Mouse (Mus musculus): ENCODE measurements at regions not wholly inside any gene's neighbourhood (a gene's known extent, or its start where the extent isn't known, plus 50 kb on each side); places are given as distances from the start of the nearest gene placed in this dataset.
A peak's percentile ranks its signal among the peaks of the same experiment; 100 is the strongest.

- Histone ChIP-seq H3K4me1 (ENCODE audit: control insufficient read depth, insufficient read depth, low read depth, low read length) (no peaks in the 10 kb centered on the region), H3K4me3 (ENCODE audit: low read length) (no peak overlapping the region), H3K4me2 (ENCODE audit: low read length) (no peak overlapping the region), H3K27me3 (replicated peaks; ENCODE audit: control insufficient read depth, insufficient read depth, low read length) (no peaks in the 10 kb centered on the region), H3K36me3 (ENCODE audit: control insufficient read depth, insufficient read depth, low read length) (no peaks in the 10 kb centered on the region), H3K27ac (ENCODE audit: low read depth, low read length) (no peak overlapping the region), H3K9ac (ENCODE audit: low read depth, low read length) (no peak overlapping the region), H3K9me3 (ENCODE audit: control insufficient read depth, low read length) (no peaks in the 10 kb centered on the region)
- 93% methylated on average over 1 of the region's 1 CpGs for WGBS
- no peak for ATAC-seq
Measured at GRCm38 (mm10) chr5:49909483-49909882, 149.3 kb downstream of the Adgra3 start.

GRCm38 (mm10) chr5:49896106-49896505 is 162.7 kb downstream of the Adgra3 start:
- ATAC-seq: no peak
- Histone ChIP-seq H3K9ac (ENCODE audit: low read depth, low read length) (no peak overlapping the region), H3K9me3 (ENCODE audit: control insufficient read depth, low read length) (no peaks in the 10 kb centered on the region), H3K4me3 (ENCODE audit: low read length) (no peak overlapping the region), H3K4me2 (ENCODE audit: low read length) (no peak overlapping the region), H3K27me3 (replicated peaks; ENCODE audit: control insufficient read depth, insufficient read depth, low read length) (no peaks in the 10 kb centered on the region), H3K27ac (ENCODE audit: low read depth, low read length) (no peak overlapping the region), H3K4me1 (ENCODE audit: control insufficient read depth, insufficient read depth, low read depth, low read length) (no peaks in the 10 kb centered on the region), H3K36me3 (ENCODE audit: control insufficient read depth, insufficient read depth, low read length) (no peaks in the 10 kb centered on the region)
- 86% methylated on average over 5 of the region's 5 CpGs for WGBS

DNA sequence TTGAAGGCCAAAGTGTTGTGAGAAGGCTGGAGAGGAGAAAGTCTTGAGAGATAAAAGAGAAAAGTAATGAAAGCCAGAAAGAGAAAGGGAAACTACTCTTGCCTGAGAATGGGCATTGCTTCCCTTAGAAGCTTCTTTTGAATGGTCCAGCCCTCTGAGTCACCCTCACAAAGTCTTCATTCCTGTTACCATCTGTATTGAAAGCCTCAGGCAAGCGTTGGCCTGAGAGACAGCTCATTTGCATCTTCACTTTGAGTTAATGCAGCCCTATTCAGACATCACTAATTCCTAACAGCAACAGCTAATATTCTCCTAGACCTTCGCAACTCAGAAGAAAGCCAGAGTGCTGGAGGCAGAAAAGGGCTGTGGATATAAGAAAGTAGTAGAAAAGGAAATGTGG is 178.4 kb downstream of the Adgra3 start:
- Histone ChIP-seq H3K27ac (ENCODE audit: low read depth, low read length) (no peak overlapping the region), H3K4me3 (ENCODE audit: low read length) (no peak overlapping the region), H3K9ac (ENCODE audit: low read depth, low read length) (no peak overlapping the region), H3K36me3 (ENCODE audit: control insufficient read depth, insufficient read depth, low read length) (no peaks in the 10 kb centered on the region), H3K27me3 (replicated peaks; ENCODE audit: control insufficient read depth, insufficient read depth, low read length) (no peaks in the 10 kb centered on the region), H3K9me3 (ENCODE audit: control insufficient read depth, low read length) (no peaks in the 10 kb centered on the region), H3K4me1 (ENCODE audit: control insufficient read depth, insufficient read depth, low read depth, low read length) (no peaks in the 10 kb centered on the region), H3K4me2 (ENCODE audit: low read length) (no peak overlapping the region)
- ATAC-seq: no peak
- WGBS: 19% methylated on average over 2 of the region's 2 CpGs

DNA sequence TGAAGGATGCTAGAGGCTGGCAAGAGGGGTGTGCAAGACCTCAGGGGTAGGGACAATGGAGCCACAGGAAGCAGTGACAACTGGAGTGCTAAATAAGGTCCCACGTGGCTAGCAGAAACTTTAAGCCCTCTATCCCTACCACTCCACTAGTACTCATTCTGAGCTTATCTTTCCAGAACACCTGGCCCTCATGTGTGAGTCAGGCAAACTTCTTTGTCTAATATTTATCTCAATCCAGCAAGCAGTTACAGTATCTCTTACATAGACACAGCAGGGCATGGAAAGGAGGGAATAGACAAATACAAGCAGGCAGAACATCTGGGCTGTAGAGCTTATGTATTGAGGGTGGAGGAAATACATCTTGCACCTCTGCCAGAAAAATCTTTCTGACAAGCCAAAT is 182.6 kb downstream of the Adgra3 start:
- Histone ChIP-seq H3K9me3 (ENCODE audit: control insufficient read depth, low read length) (no peaks in the 10 kb centered on the region), H3K27me3 (replicated peaks; ENCODE audit: control insufficient read depth, insufficient read depth, low read length) (no peaks in the 10 kb centered on the region), H3K4me2 (ENCODE audit: low read length) (no peak overlapping the region), H3K4me1 (ENCODE audit: control insufficient read depth, insufficient read depth, low read depth, low read length) (no peaks in the 10 kb centered on the region), H3K9ac (ENCODE audit: low read depth, low read length) (no peak overlapping the region), H3K4me3 (ENCODE audit: low read length) (no peak overlapping the region), H3K27ac (ENCODE audit: low read depth, low read length) (no peak overlapping the region), H3K36me3 (ENCODE audit: control insufficient read depth, insufficient read depth, low read length) (no peaks in the 10 kb centered on the region)
- WGBS: 0% methylated on average over 1 of the region's 1 CpGs
- peak; percentile 71 for ATAC-seq

GRCm38 (mm10) chr5:49857202-49857601 is 201.6 kb downstream of the Adgra3 start:
- 50% methylated on average over 1 of the region's 1 CpGs for WGBS
- H3K27me3 ChIP-seq (replicated peaks; ENCODE audit: control insufficient read depth, insufficient read depth, low read length): no peaks in the 10 kb centered on the region
- H3K4me3 ChIP-seq (ENCODE audit: low read length): no peak overlapping the region
- H3K4me1 ChIP-seq (ENCODE audit: control insufficient read depth, insufficient read depth, low read depth, low read length): no peaks in the 10 kb centered on the region
- H3K36me3 ChIP-seq (ENCODE audit: control insufficient read depth, insufficient read depth, low read length): no peaks in the 10 kb centered on the region
- H3K9ac ChIP-seq (ENCODE audit: low read depth, low read length): no peak overlapping the region
- no peak overlapping the region for H3K4me2 ChIP-seq (ENCODE audit: low read length)
- ATAC-seq: no peak
- H3K27ac ChIP-seq (ENCODE audit: low read depth, low read length): no peak overlapping the region
- no peaks in the 10 kb centered on the region for H3K9me3 ChIP-seq (ENCODE audit: control insufficient read depth, low read length)

GRCm38 (mm10) chr5:49856036-49856435 is 202.8 kb downstream of the Adgra3 start:
- Histone ChIP-seq H3K9ac (ENCODE audit: low read depth, low read length) (no peak overlapping the region), H3K4me2 (ENCODE audit: low read length) (no peak overlapping the region)

GRCm38 (mm10) chr5:49848680-49849079 is 210.1 kb downstream of the Adgra3 start:
- WGBS: 46% methylated on average over 5 of the region's 5 CpGs
- Histone ChIP-seq H3K27me3 (replicated peaks; ENCODE audit: control insufficient read depth, insufficient read depth, low read length) (no peaks in the 10 kb centered on the region), H3K27ac (ENCODE audit: low read depth, low read length) (no peak overlapping the region), H3K36me3 (ENCODE audit: control insufficient read depth, insufficient read depth, low read length) (no peaks in the 10 kb centered on the region), H3K9me3 (ENCODE audit: control insufficient read depth, low read length) (no peaks in the 10 kb centered on the region), H3K9ac (ENCODE audit: low read depth, low read length) (no peak overlapping the region), H3K4me1 (ENCODE audit: control insufficient read depth, insufficient read depth, low read depth, low read length) (no peaks in the 10 kb centered on the region), H3K4me2 (ENCODE audit: low read length) (no peak overlapping the region), H3K4me3 (ENCODE audit: low read length) (no peak overlapping the region)
- ATAC-seq: no peak

More at GRCm38 (mm10) chr5:49856036-49856435, 202.8 kb downstream of the Adgra3 start:
- Histone ChIP-seq H3K4me3 (ENCODE audit: low read length) (no peak overlapping the region), H3K27me3 (replicated peaks; ENCODE audit: control insufficient read depth, insufficient read depth, low read length) (no peaks in the 10 kb centered on the region), H3K9me3 (ENCODE audit: control insufficient read depth, low read length) (no peaks in the 10 kb centered on the region), H3K27ac (ENCODE audit: low read depth, low read length) (no peak overlapping the region), H3K4me1 (ENCODE audit: control insufficient read depth, insufficient read depth, low read depth, low read length) (no peaks in the 10 kb centered on the region), H3K36me3 (ENCODE audit: control insufficient read depth, insufficient read depth, low read length) (no peaks in the 10 kb centered on the region)
- ATAC-seq: no peak
- WGBS: 90% methylated on average over 2 of the region's 2 CpGs

DNA sequence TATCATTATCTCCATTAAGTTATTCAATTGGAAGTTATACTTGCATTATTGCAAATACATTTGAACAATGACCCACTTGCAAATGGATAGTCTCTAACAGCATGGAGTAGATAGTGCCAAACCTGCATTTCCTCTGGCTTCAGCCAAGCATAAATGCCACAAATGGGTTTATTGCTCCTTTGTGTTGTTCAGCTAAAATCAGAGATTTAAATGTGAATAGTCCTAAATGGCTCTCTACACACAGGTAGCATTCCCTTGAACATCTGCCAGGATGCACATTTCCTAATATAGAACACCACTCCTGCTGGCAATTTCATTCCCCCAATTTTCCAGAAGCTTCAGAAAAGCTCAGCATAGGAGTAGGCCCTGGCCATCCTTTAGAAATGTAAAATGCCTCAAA is 210.6 kb downstream of the Adgra3 start:
- 0 out of 2 replicates have a peak, but pooled peaks have one; percentile 45 for ATAC-seq
- Histone ChIP-seq H3K9me3 (ENCODE audit: control insufficient read depth, low read length) (no peaks in the 10 kb centered on the region), H3K36me3 (ENCODE audit: control insufficient read depth, insufficient read depth, low read length) (no peaks in the 10 kb centered on the region), H3K4me3 (ENCODE audit: low read length) (no peak overlapping the region), H3K4me1 (ENCODE audit: control insufficient read depth, insufficient read depth, low read depth, low read length) (no peaks in the 10 kb centered on the region), H3K4me2 (ENCODE audit: low read length) (no peak overlapping the region), H3K9ac (ENCODE audit: low read depth, low read length) (no peak overlapping the region), H3K27me3 (replicated peaks; ENCODE audit: control insufficient read depth, insufficient read depth, low read length) (no peaks in the 10 kb centered on the region), H3K27ac (ENCODE audit: low read depth, low read length) (no peak overlapping the region)

DNA sequence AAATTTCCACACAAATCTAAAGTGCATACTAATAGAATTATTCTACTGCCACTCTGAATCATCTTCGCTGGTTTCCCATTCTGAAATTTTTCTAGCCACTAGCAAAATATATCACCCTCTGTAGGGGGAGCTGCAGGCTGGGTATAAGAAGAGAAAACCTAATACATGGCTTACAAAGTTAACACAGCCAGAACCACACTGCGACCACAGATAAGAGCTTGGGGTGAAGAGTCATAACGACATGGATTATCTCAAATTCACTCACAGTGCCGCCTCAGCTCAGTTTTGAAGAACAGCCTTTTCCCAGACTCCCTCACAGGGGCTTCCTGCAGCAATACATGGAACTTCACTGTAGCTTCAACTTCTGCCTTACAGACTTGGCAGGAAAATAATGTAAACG is 240.0 kb downstream of the Adgra3 start:
- WGBS: 90% methylated on average over 5 of the region's 5 CpGs
- Histone ChIP-seq H3K36me3 (ENCODE audit: control insufficient read depth, insufficient read depth, low read length) (no peaks in the 10 kb centered on the region), H3K27ac (ENCODE audit: low read depth, low read length) (no peak overlapping the region), H3K4me2 (ENCODE audit: low read length) (no peak overlapping the region), H3K4me1 (ENCODE audit: control insufficient read depth, insufficient read depth, low read depth, low read length) (no peaks in the 10 kb centered on the region), H3K27me3 (replicated peaks; ENCODE audit: control insufficient read depth, insufficient read depth, low read length) (no peaks in the 10 kb centered on the region), H3K4me3 (ENCODE audit: low read length) (no peak overlapping the region), H3K9me3 (ENCODE audit: control insufficient read depth, low read length) (no peaks in the 10 kb centered on the region), H3K9ac (ENCODE audit: low read depth, low read length) (no peak overlapping the region)
- no peak for ATAC-seq

GRCm38 (mm10) chr5:49816751-49817150 is 242.1 kb downstream of the Adgra3 start:
- WGBS: 76% methylated on average over 3 of the region's 3 CpGs
- no peak for ATAC-seq
- Histone ChIP-seq H3K27me3 (replicated peaks; ENCODE audit: control insufficient read depth, insufficient read depth, low read length) (no peaks in the 10 kb centered on the region), H3K4me2 (ENCODE audit: low read length) (no peak overlapping the region), H3K27ac (ENCODE audit: low read depth, low read length) (no peak overlapping the region), H3K4me3 (ENCODE audit: low read length) (no peak overlapping the region), H3K36me3 (ENCODE audit: control insufficient read depth, insufficient read depth, low read length) (no peaks in the 10 kb centered on the region), H3K4me1 (ENCODE audit: control insufficient read depth, insufficient read depth, low read depth, low read length) (no peaks in the 10 kb centered on the region; the same call in 1 of the 2 replicates), H3K9me3 (ENCODE audit: control insufficient read depth, low read length) (no peaks in the 10 kb centered on the region), H3K9ac (ENCODE audit: low read depth, low read length) (no peak overlapping the region)
